Mouse (Mus musculus) layer of hippocampus, adult 8-10 months (tissue): Measurements from ENCODE around the gene Orm2. TPM values are rescaled to one million over a fixed set of nuclear protein-coding genes. Genes with fewer than 3 reads are reported as not detected.

ENCODE experiments used
- DNase-seq, 2 experiments: peaks; one replicate each; pipeline ENCODE4 v3.0.0; 2022; ENCODE audit warnings: low spot score in 2 of 2
- total RNA-seq, 4 experiments: library from RNA; stranded (reverse); gene quantifications; 2 replicates each; pipeline ENCODE4 v1.2.4; 2022

Gene Orm2
- total RNA-seq, 4 experiments from 2014 or later: not detected

- DNase-seq: no peak
Observed at GRCm38 (mm10) chr4:63377483-63377882, 15.2 kb downstream of the Orm2 start.

- DNase-seq: no peak
Observed at GRCm38 (mm10) chr4:63382676-63383369, 20.6 kb downstream of the Orm2 start.

GRCm38 (mm10) chr4:63383474-63383873 is 21.2 kb downstream of the Orm2 start:
- DNase-seq: no peak

- DNase-seq: no peak
Observed at GRCm38 (mm10) chr4:63384262-63384661, 22.0 kb downstream of the Orm2 start.

- DNase-seq: no peak
Observed at GRCm38 (mm10) chr4:63385253-63385652, 23.0 kb downstream of the Orm2 start.

- DNase-seq: no peak
Observed at GRCm38 (mm10) chr4:63385784-63386183, 23.5 kb downstream of the Orm2 start.

GRCm38 (mm10) chr4:63388029-63388428 is 25.8 kb downstream of the Orm2 start:
- no peak for DNase-seq

GRCm38 (mm10) chr4:63389121-63389886 is 27.1 kb downstream of the Orm2 start:
- no peak for DNase-seq

GRCm38 (mm10) chr4:63389887-63390528 is 27.8 kb downstream of the Orm2 start:
- DNase-seq: no peak

- no peak for DNase-seq
Observed at GRCm38 (mm10) chr4:63391322-63391721, 29.1 kb downstream of the Orm2 start.

GRCm38 (mm10) chr4:63397981-63398537 is 35.8 kb downstream of the Orm2 start:
- no peak for DNase-seq

- DNase-seq: no peak
Observed at GRCm38 (mm10) chr4:63398854-63399609, 36.8 kb downstream of the Orm2 start.

- no peak for DNase-seq
Observed at GRCm38 (mm10) chr4:63399691-63400270, 37.5 kb downstream of the Orm2 start.

GRCm38 (mm10) chr4:63400541-63401306 is 38.5 kb downstream of the Orm2 start:
- no peak for DNase-seq

GRCm38 (mm10) chr4:63401620-63402019 is 39.4 kb downstream of the Orm2 start:
- DNase-seq: no peak

GRCm38 (mm10) chr4:63402056-63402455 is 39.8 kb downstream of the Orm2 start:
- DNase-seq: no peak

- no peak for DNase-seq
Observed at GRCm38 (mm10) chr4:63402558-63402957, 40.3 kb downstream of the Orm2 start.

- peak; percentile 59 to 60 for DNase-seq
Observed at GRCm38 (mm10) chr4:63403040-63403959, 41.1 kb downstream of the Orm2 start, which contains the start of gene Akna. TSS of gene Akna (minus strand) at chr4:63403354.

GRCm38 (mm10) chr4:63404205-63404604 is 42.0 kb downstream of the Orm2 start:
- no peak for DNase-seq
